Mouse (Mus musculus) liver, embryonic 14.5 days (tissue): Measurements from ENCODE around the gene Slc1a5.

ENCODE experiments used
- CTCF ChIP-seq: IDR thresholded peaks from 2 replicates; pipeline ENCODE4 v1.5.1; 2016; ENCODE audit warnings: antibody characterized with exemption, low read depth, control low read depth
- EP300 ChIP-seq: IDR thresholded peaks from 2 replicates; pipeline ENCODE4 v1.6.1; 2016; ENCODE audit warnings: antibody characterized with exemption, low read depth

- TF ChIP-seq CTCF (no peak), EP300 (no peak)
These were observed 46.1 kb downstream of the Slc1a5 start for GRCm38 (mm10) chr7:16827274-16827673.
